Mouse (Mus musculus) heart, postnatal 14 days (tissue): ENCODE data around the gene Traip. TPM values are rescaled to one million over a fixed set of nuclear protein-coding genes. Genes with fewer than 3 reads are reported as not detected.
"Not testable (repeated sequence)": the region's sequence is repeated elsewhere in the genome, so short reads cannot be mapped to it uniquely, and the experiment has no call there.

Source experiments
- DNase-seq, 2 experiments: peaks; one replicate each; pipeline ENCODE4 v3.0.0; 2021 to 2022
- intact Hi-C: fragments of 180-260 bp; cut with DNase I; formaldehyde crosslinking; loops from one replicate; pipeline ENCODE4 v1.15.1; 2025
- total RNA-seq, 2 experiments: library from RNA; stranded (reverse); gene quantifications; 2 replicates each; pipeline ENCODE4 v1.2.3; 2021

Gene Traip
- total RNA-seq, 2 experiments from 2014 or later: 1.2 to 1.8 TPM

- DNase-seq: no peak
- intact Hi-C loops: no loop called here
These were observed 42.3 kb downstream of the Traip start, which contains the start of gene Cdhr4 for GRCm38 (mm10) chr9:107992197-107992596. Gene Cdhr4, plus strand, starts transcription at chr9:107992497.

DNA sequence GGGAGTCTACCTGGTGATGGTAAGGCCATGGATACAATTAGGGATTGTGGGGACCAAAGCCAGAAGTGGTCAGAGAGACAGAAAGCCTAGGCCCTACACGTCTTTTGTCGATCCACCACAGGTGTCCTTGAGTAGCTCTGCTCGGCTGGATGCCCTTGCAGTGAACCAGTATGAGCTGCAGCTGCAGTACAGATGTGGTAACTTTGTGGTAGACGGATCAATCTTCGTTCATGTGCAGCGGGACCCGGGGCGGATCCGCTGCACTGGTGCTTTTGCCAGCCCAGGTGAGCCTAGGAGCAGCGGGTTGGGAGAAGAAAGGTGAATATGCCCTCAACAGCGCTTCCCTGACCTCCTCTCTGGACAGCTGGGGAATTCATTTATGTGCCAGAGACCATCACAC, 43.1 kb downstream of the Traip start:
- intact Hi-C loops: no loop called here
- no peak for DNase-seq

DNA sequence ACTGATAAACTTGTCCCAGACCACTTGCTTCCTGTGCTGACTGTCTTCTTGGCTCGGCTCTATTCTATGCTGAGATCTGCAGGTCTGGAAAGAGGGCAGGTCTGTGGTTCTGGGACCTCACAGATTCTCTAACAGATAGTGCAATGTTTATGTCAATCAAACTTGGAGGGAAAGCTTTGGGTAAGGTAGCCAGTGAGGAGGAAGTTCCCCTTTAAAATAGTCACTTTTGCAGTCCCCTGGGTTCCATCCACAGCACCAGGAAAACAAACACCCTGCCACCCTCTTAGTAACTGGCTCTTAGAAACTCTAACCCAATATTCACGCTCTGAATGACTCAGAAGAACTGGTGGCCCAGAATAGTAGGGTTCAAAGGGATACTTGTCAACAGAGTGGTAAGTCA, 44.5 kb downstream of the Traip start:
- no peak for DNase-seq
- intact Hi-C loops: no loop called here

DNA sequence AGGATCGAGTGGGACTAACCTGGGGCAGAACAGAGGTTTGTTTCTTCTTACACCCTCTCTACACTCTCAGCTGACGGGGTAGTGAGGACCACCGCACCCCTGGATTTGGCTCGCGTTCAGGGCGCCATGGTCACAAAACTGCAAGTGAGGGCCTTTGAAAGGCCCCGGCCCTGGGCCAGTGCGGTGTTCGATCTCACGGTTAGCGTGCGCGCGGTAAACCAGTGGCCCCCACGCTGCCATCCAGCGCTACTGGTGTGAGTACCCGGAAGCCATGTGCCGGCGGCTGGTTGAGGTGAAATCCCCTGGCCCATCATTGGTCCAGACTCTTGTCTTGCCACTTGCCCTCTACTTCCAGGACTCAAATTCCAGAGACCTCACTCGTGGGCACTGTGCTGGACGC, 45.6 kb downstream of the Traip start:
- intact Hi-C loops: no loop called here
- no peak for DNase-seq

GRCm38 (mm10) chr9:107996049-107996448, 46.1 kb downstream of the Traip start, which contains the start of gene Gm20662:
Gene Gm20662, plus strand, starts transcription at chr9:107996349.
- intact Hi-C loops: no loop called here
- no peak for DNase-seq

DNA sequence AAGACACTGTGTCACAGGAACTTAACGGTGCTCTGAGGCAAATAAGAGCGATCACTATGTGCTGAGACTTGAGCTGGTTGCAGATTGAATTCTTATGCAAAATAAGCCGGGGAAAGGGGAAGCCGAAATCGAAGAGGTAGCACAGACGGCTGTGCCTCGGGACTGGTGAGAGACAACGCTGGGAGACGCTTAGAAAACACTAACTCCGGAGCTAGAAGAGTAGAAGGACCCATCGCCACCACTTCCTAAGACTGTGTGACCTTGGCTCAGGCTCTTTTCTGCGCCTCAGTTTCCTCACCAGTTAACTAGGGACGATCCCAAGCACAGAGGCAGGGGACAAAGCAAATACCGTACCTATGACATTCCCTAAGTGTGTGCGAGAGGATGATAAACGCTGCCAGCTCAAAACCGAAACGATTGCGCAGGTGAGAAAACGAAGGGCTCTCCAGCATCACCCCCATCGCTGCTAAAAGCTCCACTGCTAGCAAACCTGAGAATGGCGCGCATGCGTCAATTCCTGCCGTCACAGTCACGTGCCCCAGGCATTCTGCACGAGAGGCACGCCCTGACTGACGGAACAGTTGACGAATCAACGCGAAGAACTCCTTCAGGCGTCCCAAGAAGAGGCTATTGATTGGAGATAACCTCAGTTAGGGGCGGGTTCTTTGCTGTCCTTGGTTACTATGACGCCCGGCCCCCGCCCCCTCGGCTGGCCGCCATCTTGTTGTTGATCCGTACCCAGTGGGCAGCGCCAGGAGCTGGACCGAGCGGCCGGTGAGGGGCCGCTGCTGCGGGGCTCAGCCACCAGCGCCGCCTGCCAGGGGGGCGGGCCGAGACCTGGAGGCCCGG, 52.2 kb downstream of the Traip start, which contains the start of gene Ip6k1:
Gene Ip6k1 (plus strand): TSS at position 580 of the 849 bp plus-strand sequence.
- peak; percentile 100 for DNase-seq
- intact Hi-C loops: loop anchor here (5.0 kb wide), 1 partner anchor 50 kb away; the partner anchor contains the start of gene Amigo3

- DNase-seq: peak in 1 of 2 experiments; percentile 61
These were observed 53.0 kb downstream of the Traip start for GRCm38 (mm10) chr9:108002778-108003530.

DNA sequence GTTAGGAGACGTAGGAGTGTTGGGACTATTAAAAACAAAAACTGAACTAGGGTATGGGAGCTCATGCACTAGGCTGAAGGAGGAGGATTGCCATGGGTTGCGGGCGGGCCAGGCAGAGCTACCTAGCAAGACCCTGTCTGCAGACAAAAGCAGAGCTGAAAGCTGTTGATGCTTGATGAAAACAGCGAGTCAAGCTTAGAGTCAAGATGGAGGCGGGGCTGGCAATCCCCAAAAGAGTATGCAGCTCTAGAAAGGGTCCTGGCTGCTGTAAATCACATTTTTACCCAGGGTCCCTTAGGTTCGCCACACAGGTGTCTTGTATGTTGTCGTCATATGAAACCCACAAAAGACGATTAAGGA, 53.6 kb downstream of the Traip start:
- DNase-seq: peak in 1 of 2 experiments; percentile 20
- intact Hi-C loops: loop anchor here (5.0 kb wide), 1 partner anchor 49 kb away; the partner anchor contains the start of gene Amigo3

More at GRCm38 (mm10) chr9:108002778-108003530, 53.0 kb downstream of the Traip start:
- intact Hi-C loops: loop anchor here (5.0 kb wide), 1 partner anchor 49 kb away; the partner anchor contains the start of gene Amigo3

DNA sequence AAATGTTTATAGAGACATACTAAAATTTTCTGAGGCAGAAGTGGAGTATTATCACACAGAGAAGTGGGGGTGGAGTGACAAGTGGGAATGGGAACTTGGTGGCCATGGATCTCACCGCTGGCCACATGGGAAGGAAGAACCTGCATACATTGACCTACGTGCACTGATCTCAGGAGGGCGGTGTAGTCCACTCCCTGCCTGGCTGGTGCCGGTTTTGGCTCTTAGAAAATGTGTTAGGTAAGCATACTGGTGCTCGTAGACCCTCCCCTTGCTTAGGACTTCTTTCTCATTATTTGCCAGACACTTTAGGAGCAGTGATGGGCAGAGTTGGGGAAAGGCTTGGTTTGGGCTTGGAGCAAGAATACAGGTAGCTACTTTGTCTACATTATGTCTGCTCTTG, 58.1 kb downstream of the Traip start:
- intact Hi-C loops: no loop called here
- no peak for DNase-seq

GRCm38 (mm10) chr9:108010385-108010784, 60.4 kb downstream of the Traip start:
- intact Hi-C loops: no loop called here
- no peak for DNase-seq

DNA sequence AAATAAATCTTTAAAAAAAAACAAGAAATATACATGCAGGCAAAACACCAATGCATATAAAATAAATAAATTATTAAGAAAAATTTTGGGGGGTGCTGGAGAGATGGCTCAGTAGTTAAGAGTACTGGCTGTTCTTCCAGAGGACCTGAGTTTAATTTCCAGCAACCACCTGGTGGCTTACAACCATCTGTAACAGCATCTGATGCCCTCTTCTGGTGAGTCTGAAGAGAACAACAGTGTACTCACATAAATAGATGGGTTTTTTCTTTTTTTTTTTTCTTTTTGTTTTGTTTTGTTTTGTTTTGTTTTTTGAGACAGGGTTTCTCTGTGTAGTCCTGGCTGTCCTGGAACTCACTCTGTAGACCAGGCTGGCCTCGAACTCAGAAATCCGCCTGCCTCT, 63.6 kb downstream of the Traip start:
- intact Hi-C loops, DNase-seq: not testable (repeated sequence)

GRCm38 (mm10) chr9:108017127-108017526, 67.2 kb downstream of the Traip start:
- intact Hi-C loops: no loop called here
- DNase-seq: no peak

GRCm38 (mm10) chr9:108020741-108021140, 70.8 kb downstream of the Traip start:
- peak in 1 of 2 experiments; percentile 10 for DNase-seq
- intact Hi-C loops: no loop called here

Other genes with a start within 250 kb of the Traip start
- gene Sema3f, start 239.7 kb upstream of the Traip start, total RNA-seq: 10 to 100 TPM; 17.7 to 18.0 TPM
- 10 to 100 TPM; 74.1 to 76.9 TPM for gene Rbm5, start 179.1 kb upstream of the Traip start, total RNA-seq
- gene Rbm6, start 76.9 kb upstream of the Traip start, total RNA-seq: 10 to 100 TPM; 33.1 to 35.1 TPM
- gene Mon1a, start 62.0 kb upstream of the Traip start, total RNA-seq: 10 to 100 TPM; 10.1 to 10.8 TPM
- 1 to 10 TPM; 2.8 to 3.0 TPM for gene Mst1r, start 43.3 kb upstream of the Traip start, total RNA-seq
- gene Actl11, start 21.7 kb upstream of the Traip start, total RNA-seq: not detected
- under 1 TPM in 1 of 2 experiments, not detected in 1; 0.27 TPM for gene Camkv, start 14.5 kb upstream of the Traip start, total RNA-seq
- gene Uba7, start 25.4 kb downstream of the Traip start, total RNA-seq: 10 to 100 TPM; 13.8 to 19.6 TPM
- under 1 TPM; 0.61 to 0.65 TPM for gene Gm20661, start 32.9 kb downstream of the Traip start, total RNA-seq
- 10 to 100 TPM; 11.1 to 12.7 TPM for gene Inka1, start 35.7 kb downstream of the Traip start, total RNA-seq
- 1 to 10 TPM; 2.4 to 2.7 TPM for gene Cdhr4, start 42.4 kb downstream of the Traip start, total RNA-seq
- under 1 TPM; 0.50 to 0.98 TPM for gene Gm20662, start 46.2 kb downstream of the Traip start, total RNA-seq
- gene Ip6k1, start 52.4 kb downstream of the Traip start, total RNA-seq: 10 to 100 TPM; 50.7 to 56.7 TPM
- 10 to 100 TPM in 1 of 2 experiments, 1 to 10 TPM in 1; 9.2 to 11.4 TPM for gene Gmppb, start 99.1 kb downstream of the Traip start, total RNA-seq
- gene Amigo3, start 103.0 kb downstream of the Traip start, total RNA-seq: 1 to 10 TPM; 1.4 to 1.9 TPM
- under 1 TPM in 1 of 2 experiments, not detected in 1; 0.38 TPM for gene Mst1, start 130.3 kb downstream of the Traip start, total RNA-seq
- gene Rnf123, start 133.2 kb downstream of the Traip start, total RNA-seq: 10 to 100 TPM; 85.3 to 92.6 TPM
- gene Apeh, start 144.5 kb downstream of the Traip start, total RNA-seq: 10 to 100 TPM; 36.4 to 41.8 TPM
- under 1 TPM; 0.05 to 0.07 TPM for gene Bsn, start 240.2 kb downstream of the Traip start, total RNA-seq